Mouse (Mus musculus) lung, embryonic 14.5 days (tissue): ENCODE measurements at regions not wholly inside any gene's neighbourhood (a gene's known extent, or its start where the extent isn't known, plus 50 kb on each side); places are given as distances from the start of the nearest gene placed in this dataset.

ENCODE experiments used
- ATAC-seq: fragments of 200-750 bp; cut with Nextera tagmentation; 2 replicates; pipeline ENCODE4 v1.8.0; 2017; ENCODE audit warnings: mild to moderate bottlenecking, moderate TSS enrichment, moderate library complexity; ENCODE audit not compliant: insufficient read depth
- DNase-seq: peaks from one replicate; pipeline ENCODE4 v3.0.0-alpha.2; 2015
- H3K27ac ChIP-seq: fragments of 300-500 bp; sonication (generic); 2 replicates; pipeline ENCODE4 v1.5.1; 2014; ENCODE audit warnings: low read depth, mild to moderate bottlenecking, moderate library complexity
- H3K27me3 ChIP-seq: fragments of 300-500 bp; sonication (generic); 2 replicates; pipeline ENCODE4 v1.6.1; 2014; ENCODE audit warnings: low read length, control low read depth; ENCODE audit not compliant: insufficient read depth
- H3K36me3 ChIP-seq: fragments of 300-500 bp; sonication (generic); 2 replicates; pipeline ENCODE4 v1.6.1; 2014; ENCODE audit warnings: control low read depth; ENCODE audit not compliant: insufficient read depth
- H3K4me1 ChIP-seq: fragments of 300-500 bp; sonication (generic); 2 replicates; pipeline ENCODE4 v1.6.1; 2014; ENCODE audit warnings: antibody characterized with exemption, control low read depth; ENCODE audit not compliant: insufficient read depth
- H3K4me2 ChIP-seq: fragments of 300-500 bp; sonication (generic); 2 replicates; pipeline ENCODE4 v1.6.1; 2014; ENCODE audit warnings: mild to moderate bottlenecking
- H3K4me3 ChIP-seq: fragments of 300-500 bp; sonication (generic); 2 replicates; pipeline ENCODE4 v1.5.1; 2014; ENCODE audit warnings: low read depth, low read length
- H3K9ac ChIP-seq: fragments of 300-500 bp; sonication (generic); 2 replicates; pipeline ENCODE4 v1.6.1; 2014
- H3K9me3 ChIP-seq: fragments of 300-500 bp; sonication (generic); 2 replicates; pipeline ENCODE4 v1.6.1; 2016; ENCODE audit warnings: low read depth, low read length, control low read depth
- CTCF ChIP-seq: IDR thresholded peaks from 2 replicates; pipeline ENCODE4 v1.5.1; 2016; ENCODE audit warnings: antibody characterized with exemption, low read depth
- WGBS: fragments of 180-500 bp; shearing (Covaris S2); extraction: QIAGEN DNeasy Blood & Tissue Kit; methylation state at CpG from one replicate; pipeline ENCODE4 v1.1.7; 2014; 5-methylcytosine and 5-hydroxymethylcytosine counted together

DNA sequence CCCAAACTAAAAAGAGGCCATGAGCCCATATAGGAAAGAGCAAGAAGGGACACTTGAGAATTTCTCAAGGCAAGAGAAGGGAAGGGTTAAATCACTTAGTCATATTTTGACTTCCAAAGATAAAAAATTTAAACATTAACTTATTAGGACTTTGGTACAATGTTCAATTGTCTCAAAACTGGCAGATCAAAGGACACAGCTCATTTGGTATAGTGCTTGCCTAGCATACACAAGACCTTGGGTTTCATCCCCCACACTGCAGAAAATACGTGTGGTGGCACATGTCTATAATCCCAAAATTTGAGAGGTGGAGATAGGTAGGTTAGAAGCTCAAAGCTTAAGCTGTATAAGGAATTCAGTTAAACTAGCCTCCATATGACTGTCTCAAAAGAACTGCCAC is 658.4 kb upstream of the Pfkp start:
- no peak overlapping the region for H3K27ac ChIP-seq
- H3K9me3 ChIP-seq = no peaks in the 10 kb centered on the region
- 50% methylated on average over 1 of the region's 1 CpGs for WGBS
- ATAC-seq (no peak), DNase-seq (no peak)
- H3K36me3 ChIP-seq = no peaks in the 10 kb centered on the region
- H3K4me3 ChIP-seq = no peak overlapping the region
- H3K27me3 ChIP-seq = no peaks in the 10 kb centered on the region
- no peaks in the 10 kb centered on the region for H3K4me1 ChIP-seq
- TF ChIP-seq CTCF = no peak
- H3K9ac ChIP-seq = no peak overlapping the region
- H3K4me2 ChIP-seq = no peak overlapping the region

DNA sequence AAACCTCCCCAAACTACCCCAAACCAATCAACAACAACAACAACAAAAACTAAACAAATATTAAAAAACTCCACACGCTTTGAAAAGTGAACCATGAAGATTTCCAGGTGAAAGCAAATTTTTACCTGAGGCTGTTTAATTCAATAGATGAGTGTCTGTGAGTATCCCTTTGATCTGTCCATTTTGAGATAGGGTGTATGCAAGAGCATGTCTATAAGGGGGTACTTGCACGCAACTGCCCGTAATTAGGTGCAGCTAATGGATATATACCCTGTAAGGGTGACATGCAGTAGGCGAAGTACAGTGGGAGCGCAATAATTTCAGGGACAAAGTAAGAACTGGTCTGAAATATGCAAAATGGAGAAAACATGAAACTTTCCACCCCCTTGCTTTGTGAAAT is 658.8 kb upstream of the Pfkp start:
- WGBS = 82% methylated on average over 5 of the region's 5 CpGs
- Histone ChIP-seq H3K9me3 (no peaks in the 10 kb centered on the region), H3K4me2 (no peak overlapping the region), H3K27ac (no peak overlapping the region), H3K9ac (no peak overlapping the region), H3K27me3 (no peaks in the 10 kb centered on the region), H3K36me3 (no peaks in the 10 kb centered on the region), H3K4me1 (no peaks in the 10 kb centered on the region), H3K4me3 (no peak overlapping the region)
- DNase-seq (no peak), ATAC-seq (no peak)
- no peak for TF ChIP-seq CTCF

DNA sequence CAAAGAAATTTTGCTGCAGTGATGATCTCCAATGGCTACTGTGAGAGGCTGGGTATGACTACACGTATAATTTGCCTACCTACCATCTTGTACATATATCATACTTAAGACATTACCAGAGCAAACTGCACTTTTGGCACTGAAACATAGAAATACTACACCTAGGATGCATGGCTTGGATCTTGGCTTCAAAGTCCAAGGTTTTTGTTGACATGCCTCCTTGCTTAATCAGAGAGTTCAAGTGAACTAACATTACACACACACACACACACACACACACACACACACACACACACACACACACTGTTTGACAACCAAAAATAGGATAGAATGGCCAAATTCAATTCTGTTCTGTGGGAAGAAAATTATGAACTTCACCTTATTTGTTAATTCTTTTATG is 664.9 kb upstream of the Pfkp start:
- Histone ChIP-seq H3K27me3 (no peaks in the 10 kb centered on the region), H3K4me3 (no peak overlapping the region), H3K9ac (no peak overlapping the region), H3K27ac (no peak overlapping the region), H3K36me3 (no peaks in the 10 kb centered on the region), H3K4me1 (no peaks in the 10 kb centered on the region), H3K4me2 (no peak overlapping the region), H3K9me3 (no peaks in the 10 kb centered on the region)
- 81% methylated on average over 1 of the region's 1 CpGs for WGBS
- no peak for DNase-seq
- ATAC-seq = no peak
- TF ChIP-seq CTCF = no peak

DNA sequence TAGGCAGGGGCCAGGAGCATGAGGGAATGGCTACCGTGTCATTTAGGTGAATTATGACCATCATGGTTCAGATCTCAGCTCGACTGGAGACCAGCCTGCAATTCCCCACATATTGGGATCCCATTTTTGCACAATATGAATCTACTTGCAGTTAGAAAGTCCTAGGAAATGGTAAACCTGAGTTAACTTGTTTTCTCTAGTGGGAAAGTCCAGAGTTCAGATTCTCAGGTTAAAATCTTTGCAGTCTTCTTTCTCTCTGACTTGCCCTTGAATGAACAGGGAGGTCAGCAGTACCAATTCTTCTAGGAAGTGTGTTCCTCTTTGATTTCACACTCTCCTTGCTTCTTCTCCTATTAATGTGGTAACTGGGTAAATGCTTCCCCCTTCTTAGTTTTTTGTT is 681.6 kb upstream of the Pfkp start:
- Histone ChIP-seq H3K27me3 (no peaks in the 10 kb centered on the region), H3K4me3 (no peak overlapping the region), H3K4me2 (no peak overlapping the region), H3K9me3 (no peaks in the 10 kb centered on the region), H3K36me3 (no peaks in the 10 kb centered on the region), H3K9ac (no peak overlapping the region), H3K4me1 (no peaks in the 10 kb centered on the region), H3K27ac (no peak overlapping the region)
- 63% methylated on average over 2 of the region's 2 CpGs for WGBS
- ATAC-seq = no peak
- DNase-seq = no peak
- TF ChIP-seq CTCF = no peak

DNA sequence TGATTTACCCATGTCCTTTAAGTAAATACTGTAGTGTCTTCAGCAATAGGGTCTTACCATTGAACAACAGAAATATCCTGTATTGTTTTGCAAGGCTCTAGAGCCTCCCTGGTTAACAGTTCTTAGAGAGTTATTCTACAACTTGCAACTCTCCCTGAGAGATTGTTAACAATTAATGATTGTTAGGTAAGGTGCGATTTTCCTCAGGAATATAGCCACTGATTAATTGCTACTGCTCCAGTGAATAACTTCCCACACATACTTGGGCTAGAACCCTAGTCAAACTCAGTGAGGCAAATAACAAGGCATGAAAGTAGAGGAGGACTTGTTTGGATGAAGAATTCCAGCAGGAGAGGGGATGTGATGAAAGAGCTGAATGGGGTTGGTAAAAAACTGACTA is 697.2 kb upstream of the Pfkp start:
- Histone ChIP-seq H3K9me3 (no peaks in the 10 kb centered on the region), H3K36me3 (no peaks in the 10 kb centered on the region), H3K4me1 (no peaks in the 10 kb centered on the region), H3K27me3 (no peaks in the 10 kb centered on the region), H3K27ac (no peak overlapping the region), H3K4me2 (no peak overlapping the region), H3K9ac (no peak overlapping the region), H3K4me3 (no peak overlapping the region)
- DNase-seq = no peak
- no peak for ATAC-seq
- TF ChIP-seq CTCF = no peak
- WGBS = 72% methylated on average over 1 of the region's 1 CpGs

DNA sequence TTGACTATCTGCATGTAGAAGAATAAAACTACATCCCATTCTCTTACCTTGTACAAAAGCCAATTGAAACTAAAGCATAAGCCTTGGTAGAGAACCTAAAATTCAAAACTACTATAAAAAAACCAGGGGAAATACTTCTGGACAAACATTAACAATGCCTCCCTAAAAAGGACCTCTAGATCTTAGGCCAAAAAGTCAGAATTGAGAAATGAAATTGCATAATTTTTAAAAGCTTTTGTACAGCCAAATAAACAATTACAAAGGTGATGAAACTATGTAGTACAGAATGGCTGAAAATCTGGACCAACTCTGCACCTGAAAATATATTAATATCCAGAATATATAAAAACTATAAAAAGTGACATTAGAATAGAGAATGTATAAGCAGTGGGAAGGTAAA is 699.9 kb upstream of the Pfkp start:
- TF ChIP-seq CTCF = no peak
- Histone ChIP-seq H3K9me3 (no peaks in the 10 kb centered on the region), H3K36me3 (no peaks in the 10 kb centered on the region), H3K4me3 (no peak overlapping the region), H3K4me2 (no peak overlapping the region), H3K4me1 (no peaks in the 10 kb centered on the region), H3K9ac (no peak overlapping the region), H3K27me3 (no peaks in the 10 kb centered on the region), H3K27ac (no peak overlapping the region)
- ATAC-seq (no peak), DNase-seq (no peak)

DNA sequence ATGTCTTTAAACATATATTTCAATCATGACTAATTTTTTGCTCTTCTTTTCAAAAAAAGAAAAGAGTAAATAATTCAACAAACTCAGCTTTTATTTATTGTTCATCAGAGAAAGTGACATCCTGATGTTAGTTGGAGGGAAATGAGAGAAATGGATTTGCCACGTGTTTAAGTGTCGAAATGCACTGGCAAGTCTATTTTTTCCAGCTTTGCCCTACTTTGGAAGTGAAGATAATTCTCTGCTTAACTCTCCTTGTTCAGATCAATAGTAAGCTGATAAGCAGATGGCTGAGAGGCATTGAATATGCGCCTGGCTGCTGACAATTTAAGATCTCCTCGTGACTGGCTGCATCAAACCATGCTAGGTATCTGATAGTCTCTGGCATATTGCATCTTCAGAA is 704.4 kb upstream of the Pfkp start:
- Histone ChIP-seq H3K4me3 (no peak overlapping the region), H3K9ac (no peak overlapping the region), H3K4me2 (no peak overlapping the region), H3K36me3 (no peaks in the 10 kb centered on the region), H3K4me1 (no peaks in the 10 kb centered on the region), H3K27me3 (no peaks in the 10 kb centered on the region), H3K27ac (no peak overlapping the region), H3K9me3 (no peaks in the 10 kb centered on the region)
- ATAC-seq = no peak
- TF ChIP-seq CTCF = no peak
- no peak for DNase-seq
- 75% methylated on average over 4 of the region's 4 CpGs for WGBS

DNA sequence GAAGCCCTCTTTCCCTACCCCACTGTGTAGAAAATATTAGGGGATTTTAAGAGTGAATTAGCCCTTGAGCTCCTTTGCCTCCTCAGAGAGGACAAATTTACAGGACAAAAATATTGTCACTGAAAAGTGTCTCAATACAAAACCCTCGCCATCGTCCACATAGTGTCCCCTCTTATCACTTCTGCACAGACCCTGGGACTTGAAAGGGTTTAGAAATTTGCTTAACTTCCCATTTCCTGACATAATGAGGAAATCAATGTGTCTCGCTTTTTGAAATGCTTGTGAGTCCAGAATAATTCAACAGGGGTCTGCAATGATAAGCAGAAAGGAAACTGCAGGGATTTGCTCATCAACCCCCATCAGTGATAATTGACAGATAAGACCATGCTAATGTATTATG is 708.5 kb upstream of the Pfkp start:
- TF ChIP-seq CTCF = no peak
- Histone ChIP-seq H3K27me3 (no peaks in the 10 kb centered on the region), H3K36me3 (no peaks in the 10 kb centered on the region), H3K9me3 (no peaks in the 10 kb centered on the region), H3K4me3 (no peak overlapping the region), H3K4me1 (no peaks in the 10 kb centered on the region), H3K9ac (no peak overlapping the region), H3K4me2 (no peak overlapping the region), H3K27ac (no peak overlapping the region)
- DNase-seq (no peak), ATAC-seq (no peak)
- 43% methylated on average over 3 of the region's 3 CpGs for WGBS
